Mouse (Mus musculus) intestine, embryonic 14.5 days (tissue): Measurements from ENCODE around the gene Sp2. TPM values are rescaled to one million over a fixed set of nuclear protein-coding genes. Genes with fewer than 3 reads are reported as not detected.

Source experiments
- ATAC-seq: fragments of 200-750 bp; cut with Nextera tagmentation; replicated peaks from 2 replicates; pipeline ENCODE4 v1.8.0; 2017; ENCODE audit warnings: low read depth, moderate number of reproducible peaks, moderate TSS enrichment, moderate library complexity; ENCODE audit not compliant: low FRiP score, low TSS enrichment
- DNase-seq: peaks from one replicate; pipeline ENCODE4 v3.0.0-alpha.2; 2018; ENCODE audit warnings: low spot score
- H3K27ac ChIP-seq: fragments of 300-500 bp; sonication (generic); 2 replicates; pipeline ENCODE4 v1.5.1; 2014; ENCODE audit warnings: low read depth, mild to moderate bottlenecking, control low read depth
- H3K27me3 ChIP-seq: fragments of 300-500 bp; sonication (generic); replicated peaks from 2 replicates; pipeline ENCODE4 v1.6.1; 2014; ENCODE audit warnings: low read length, control low read depth; ENCODE audit not compliant: control insufficient read depth, insufficient read depth
- H3K36me3 ChIP-seq: fragments of 300-500 bp; sonication (generic); 2 replicates; pipeline ENCODE4 v1.6.1; 2014; ENCODE audit warnings: low read length, control low read depth; ENCODE audit not compliant: control insufficient read depth, insufficient read depth
- H3K4me1 ChIP-seq: fragments of 300-500 bp; sonication (generic); replicated peaks from 2 replicates; pipeline ENCODE4 v1.6.1; 2014; ENCODE audit warnings: low read length, control low read depth, mixed read lengths; ENCODE audit not compliant: control insufficient read depth, insufficient read depth
- H3K4me2 ChIP-seq: fragments of 300-500 bp; sonication (generic); 2 replicates; pipeline ENCODE4 v1.6.1; 2014; ENCODE audit warnings: low read length
- H3K4me3 ChIP-seq: fragments of 300-500 bp; sonication (generic); 2 replicates; pipeline ENCODE4 v1.5.1; 2014; ENCODE audit warnings: low read depth, low read length, control low read depth, mixed read lengths
- H3K9ac ChIP-seq: fragments of 300-500 bp; sonication (generic); 2 replicates; pipeline ENCODE4 v1.6.1; 2014; ENCODE audit warnings: mild to moderate bottlenecking, low read length
- H3K9me3 ChIP-seq: fragments of 300-500 bp; sonication (generic); 2 replicates; pipeline ENCODE4 v1.6.1; 2016; ENCODE audit warnings: low read length, control low read depth; ENCODE audit not compliant: control insufficient read depth
- WGBS: fragments of 180-500 bp; shearing (Covaris S2); extraction: QIAGEN DNeasy Blood & Tissue Kit; methylation state at CpG from one replicate; pipeline ENCODE4 v1.1.7; 2014; 5-methylcytosine and 5-hydroxymethylcytosine counted together
- polyA plus RNA-seq: library from polyadenylated mRNA; unstranded; fragments of >200 nt; fragmentation: Nextera tagmentation; extraction: Ambion mirVana; gene quantifications from 2 replicates; pipeline ENCODE4 v1.2.1, GENCODE M21; 2014

The Sp2 gene
- polyA plus RNA-seq, 1 experiment from 2014 or later = 18.6 TPM

GRCm38 (mm10) chr11:96925469-96926148 lies 57.1 kb downstream of the Sp2 start:
- Histone ChIP-seq H3K27ac (no peak overlapping the region), H3K9me3 (no peaks in the 10 kb centered on the region), H3K4me1 (0 out of 2 replicates have a peak, but pooled peaks cover 3% of the 10 kb centered on the region), H3K4me3 (no peak overlapping the region), H3K36me3 (no peaks in the 10 kb centered on the region), H3K9ac (no peak overlapping the region), H3K27me3 (peaks cover 3% of the 10 kb centered on the region; the same call in 1 of the 2 replicates), H3K4me2 (no peak overlapping the region)
- WGBS = 83% methylated on average over 12 of the region's 12 CpGs
- DNase-seq (no peak), ATAC-seq (no peak)

DNA sequence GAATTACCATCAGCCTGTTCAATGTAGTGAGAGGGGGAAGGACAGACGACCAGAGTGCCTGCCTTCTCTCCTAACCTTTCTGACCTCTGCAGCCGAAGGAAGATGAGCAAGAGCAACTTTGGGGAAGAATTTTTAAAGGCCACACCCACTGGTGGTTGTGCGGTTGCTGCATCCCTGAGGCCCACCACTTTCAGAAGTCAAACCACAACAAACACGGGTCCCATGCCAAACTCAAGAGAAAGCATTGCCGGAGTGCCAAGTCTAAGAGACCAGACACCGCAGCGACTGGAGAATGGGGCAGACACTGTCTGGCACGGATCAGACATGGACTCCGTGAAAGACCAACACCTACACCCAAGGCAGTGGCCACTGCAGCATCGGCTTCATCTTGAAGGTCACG lies 57.9 kb downstream of the Sp2 start:
- no peaks in the 10 kb centered on the region for H3K36me3 ChIP-seq
- H3K4me1 ChIP-seq = 0 out of 2 replicates have a peak, but pooled peaks cover 3% of the 10 kb centered on the region
- H3K4me2 ChIP-seq = no peak overlapping the region
- H3K27ac ChIP-seq = no peak overlapping the region
- DNase-seq = no peak
- H3K4me3 ChIP-seq = no peak overlapping the region
- WGBS = 78% methylated on average over 11 of the region's 11 CpGs
- H3K27me3 ChIP-seq = peaks cover 3% of the 10 kb centered on the region; the same call in 1 of the 2 replicates
- H3K9me3 ChIP-seq = no peaks in the 10 kb centered on the region
- no peak for ATAC-seq
- no peak overlapping the region for H3K9ac ChIP-seq

DNA sequence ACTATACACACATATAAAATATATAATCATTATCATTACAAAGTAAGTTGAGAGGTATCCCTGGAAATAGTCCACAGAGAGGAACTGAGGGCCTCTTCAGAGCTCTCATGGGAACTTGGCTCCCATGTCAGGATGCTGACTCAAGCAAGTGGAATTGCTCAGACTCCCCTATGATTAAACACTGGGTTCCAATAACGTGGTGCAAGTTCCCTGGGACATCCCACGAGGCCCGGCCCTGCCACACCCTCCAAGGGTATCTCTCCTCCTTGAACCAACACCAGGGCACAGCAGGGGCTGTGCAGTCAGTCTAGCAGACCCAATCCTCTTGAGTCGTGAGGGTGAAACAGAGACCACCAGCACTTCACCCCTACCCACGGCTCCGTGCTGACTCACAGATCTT lies 63.8 kb downstream of the Sp2 start:
- Histone ChIP-seq H3K36me3 (no peaks in the 10 kb centered on the region), H3K27ac (no peak overlapping the region), H3K4me1 (peaks cover 7% of the 10 kb centered on the region), H3K9me3 (no peaks in the 10 kb centered on the region), H3K9ac (no peak overlapping the region), H3K4me3 (no peak overlapping the region), H3K4me2 (no peak overlapping the region), H3K27me3 (no peaks in the 10 kb centered on the region)
- ATAC-seq (no peak), DNase-seq (no peak)
- 57% methylated on average over 6 of the region's 6 CpGs for WGBS

GRCm38 (mm10) chr11:96917415-96917814 lies 65.3 kb downstream of the Sp2 start:
- H3K27ac ChIP-seq = no peak overlapping the region

GRCm38 (mm10) chr11:96916885-96917396 lies 65.8 kb downstream of the Sp2 start:
- 0 out of 2 replicates have a peak, but pooled peaks cover 3% of the 10 kb centered on the region for H3K36me3 ChIP-seq
- H3K4me2 ChIP-seq = peak overlapping the region; percentile 48
- no peaks in the 10 kb centered on the region for H3K9me3 ChIP-seq
- H3K27me3 ChIP-seq = no peaks in the 10 kb centered on the region
- peak overlapping the region; percentile 36; the same call in 1 of the 2 replicates for H3K27ac ChIP-seq
- DNase-seq = peak; percentile 65
- H3K4me3 ChIP-seq = peak overlapping the region; percentile 31
- H3K9ac ChIP-seq = peak overlapping the region; percentile 29
- peaks cover 7% of the 10 kb centered on the region for H3K4me1 ChIP-seq
- no peak; the same call in 1 of the 2 replicates for ATAC-seq
- WGBS = 27% methylated on average over 12 of the region's 13 CpGs

More at GRCm38 (mm10) chr11:96917415-96917814, 65.3 kb downstream of the Sp2 start:
- Histone ChIP-seq H3K9ac (no peak overlapping the region), H3K4me2 (no peak overlapping the region), H3K9me3 (no peaks in the 10 kb centered on the region), H3K4me3 (no peak overlapping the region), H3K27me3 (no peaks in the 10 kb centered on the region), H3K36me3 (no peaks in the 10 kb centered on the region), H3K4me1 (peaks cover 7% of the 10 kb centered on the region)
- no peak for ATAC-seq
- 84% methylated on average over 6 of the region's 6 CpGs for WGBS
- no peak for DNase-seq

DNA sequence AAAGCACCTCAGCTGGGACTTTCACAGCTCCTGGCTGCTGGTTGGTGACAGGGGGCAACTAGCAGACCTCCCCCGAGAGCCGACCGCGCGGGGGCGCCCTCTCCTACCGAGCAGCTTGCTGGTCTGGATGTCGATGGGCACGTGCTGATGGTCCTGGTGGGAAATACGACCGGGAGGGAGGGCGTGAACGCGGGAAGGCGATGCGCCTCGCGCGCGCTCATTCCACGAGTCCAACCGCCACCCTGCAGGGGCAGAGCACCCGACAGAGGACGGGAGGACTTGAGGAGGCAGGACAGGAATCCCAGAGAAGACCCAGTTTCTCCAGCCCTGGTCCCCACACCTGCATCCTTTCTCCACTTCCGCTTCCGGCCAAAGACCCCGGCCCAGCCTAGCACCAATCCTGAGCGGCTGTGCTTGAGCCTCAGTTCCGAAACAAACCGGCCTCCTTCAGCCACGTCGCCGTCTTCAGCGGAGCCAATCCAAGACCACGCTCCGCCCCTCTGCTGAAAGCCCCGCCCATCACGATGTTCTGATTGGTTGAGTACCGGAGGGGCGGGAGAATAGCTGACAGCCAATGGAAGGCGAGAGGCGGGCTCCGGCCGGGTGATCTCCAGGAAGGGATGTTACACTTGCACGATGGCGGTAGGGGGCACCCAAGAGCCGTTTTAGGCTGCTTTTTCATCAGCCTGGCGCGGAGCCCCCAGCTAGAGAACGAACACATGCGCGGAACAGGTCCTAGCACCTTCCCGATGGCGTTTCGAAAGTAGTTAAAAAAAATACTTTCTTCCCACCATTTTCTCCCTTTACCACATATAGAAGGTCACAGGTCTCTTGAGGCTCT lies 66.5 kb downstream of the Sp2 start, which contains the start of gene Cdk5rap3:
Gene Cdk5rap3 (minus strand): TSS at position 453 of the 841 bp plus-strand sequence.
- H3K4me3 ChIP-seq = peak within 1 kb of the TSS; percentile 60
- H3K27me3 ChIP-seq = no peaks in the 10 kb centered on the region
- WGBS = under 1% methylated on average over 55 of the region's 55 CpGs
- peak within 1 kb of the TSS; percentile 65 for H3K27ac ChIP-seq
- no peaks in the 10 kb centered on the region for H3K9me3 ChIP-seq
- peaks cover 10% of the 10 kb centered on the region; the same call in 1 of the 2 replicates for H3K36me3 ChIP-seq
- peak within 1 kb of the TSS; percentile 57 for H3K4me2 ChIP-seq
- peak; percentile 97 for ATAC-seq
- H3K9ac ChIP-seq = peak within 1 kb of the TSS; percentile 63
- peaks cover 7% of the 10 kb centered on the region for H3K4me1 ChIP-seq
- DNase-seq = peak; percentile 100

DNA sequence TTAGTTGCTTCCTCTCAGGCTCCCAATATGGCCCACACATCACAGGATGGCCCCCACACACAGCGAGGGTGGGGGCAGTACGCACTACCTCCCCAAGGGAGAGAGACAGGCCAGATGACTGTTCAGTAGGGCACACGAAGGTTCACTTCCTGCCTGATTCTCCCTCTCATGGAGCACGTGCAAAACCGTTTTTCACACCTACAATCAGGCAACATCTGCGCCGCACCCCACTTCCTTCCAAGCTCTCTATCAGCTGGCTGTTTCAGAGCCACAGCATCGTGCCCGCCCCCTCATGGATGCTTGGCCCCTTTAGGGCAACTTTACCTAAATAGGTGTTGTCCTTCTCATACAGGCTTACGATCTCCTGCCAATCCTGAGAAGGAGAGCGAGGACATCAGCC lies 70.1 kb downstream of the Sp2 start:
- Histone ChIP-seq H3K4me1 (peaks cover 7% of the 10 kb centered on the region), H3K4me2 (no peak overlapping the region), H3K4me3 (no peak overlapping the region), H3K36me3 (peaks cover 37% of the 10 kb centered on the region), H3K27ac (no peak overlapping the region), H3K9me3 (no peaks in the 10 kb centered on the region), H3K27me3 (no peaks in the 10 kb centered on the region), H3K9ac (no peak overlapping the region)
- no peak for ATAC-seq
- no peak for DNase-seq
- WGBS = 83% methylated on average over 11 of the region's 11 CpGs

- Histone ChIP-seq H3K4me1 (no peaks in the 10 kb centered on the region; the same call in none of the 2 replicates), H3K9me3 (no peaks in the 10 kb centered on the region), H3K9ac (no peak overlapping the region), H3K4me3 (no peak overlapping the region), H3K36me3 (peaks cover 45% of the 10 kb centered on the region), H3K27ac (no peak overlapping the region), H3K4me2 (no peak overlapping the region), H3K27me3 (no peaks in the 10 kb centered on the region)
- ATAC-seq (peak; percentile 57), DNase-seq (peak; percentile 89)
- WGBS = 26% methylated on average over 7 of the region's 7 CpGs
Observed at GRCm38 (mm10) chr11:96910003-96910402, 72.8 kb downstream of the Sp2 start.
